Mouse (Mus musculus) heart, adult 11 months (tissue): Measurements from ENCODE around the gene Krt18.
"Not testable (repeated sequence)": the region's sequence is repeated elsewhere in the genome, so short reads cannot be mapped to it uniquely, and the experiment has no call there.

Source experiments
- DNase-seq: peaks from one replicate; pipeline ENCODE4 v3.0.0; 2022

Krt18 gene

GRCm38 (mm10) chr15:102028040-102028439, at the start of gene Krt18:
TSS of gene Krt18 (plus strand) at chr15:102028180.
- no peak for DNase-seq

GRCm38 (mm10) chr15:101980849-101981248, 47.1 kb upstream of the Krt18 start:
- DNase-seq: peak; percentile 93

- peak; percentile 92 for DNase-seq
Measured at GRCm38 (mm10) chr15:101983315-101983948, 44.5 kb upstream of the Krt18 start.

- DNase-seq: peak; percentile 99
Measured at GRCm38 (mm10) chr15:101983949-101984601, 43.9 kb upstream of the Krt18 start.

GRCm38 (mm10) chr15:101984746-101985145, 43.2 kb upstream of the Krt18 start:
- DNase-seq: no peak

- DNase-seq: peak; percentile 97
Measured at GRCm38 (mm10) chr15:101988119-101988518, 39.9 kb upstream of the Krt18 start.

GRCm38 (mm10) chr15:101988714-101989113, 39.3 kb upstream of the Krt18 start:
- DNase-seq: no peak

GRCm38 (mm10) chr15:101990946-101991345, 37.0 kb upstream of the Krt18 start:
- DNase-seq: no peak

- DNase-seq: no peak
Measured at GRCm38 (mm10) chr15:101994365-101994764, 33.6 kb upstream of the Krt18 start.

GRCm38 (mm10) chr15:101995484-101996236, 32.3 kb upstream of the Krt18 start:
- no peak for DNase-seq

- not testable (repeated sequence) for DNase-seq
Measured at GRCm38 (mm10) chr15:101996450-101997078, 31.4 kb upstream of the Krt18 start.

GRCm38 (mm10) chr15:101999156-101999555, 28.8 kb upstream of the Krt18 start:
- DNase-seq: no peak

- DNase-seq: no peak
Measured at GRCm38 (mm10) chr15:101999676-102000335, 28.2 kb upstream of the Krt18 start.

GRCm38 (mm10) chr15:102002646-102003488, 25.1 kb upstream of the Krt18 start:
- DNase-seq: peak; percentile 93

- no peak for DNase-seq
Measured at GRCm38 (mm10) chr15:102003516-102003915, 24.5 kb upstream of the Krt18 start.

- DNase-seq: no peak
Measured at GRCm38 (mm10) chr15:102004189-102004588, 23.8 kb upstream of the Krt18 start, which contains the start of gene Krt8. TSS of gene Krt8 (minus strand) at chr15:102004482.

- no peak for DNase-seq
Measured at GRCm38 (mm10) chr15:102005290-102005689, 22.7 kb upstream of the Krt18 start.

- no peak for DNase-seq
Measured at GRCm38 (mm10) chr15:102006317-102006716, 21.7 kb upstream of the Krt18 start.

- DNase-seq: no peak
Measured at GRCm38 (mm10) chr15:102007097-102008069, 20.6 kb upstream of the Krt18 start.

GRCm38 (mm10) chr15:102010569-102011245, 17.3 kb upstream of the Krt18 start:
- peak; percentile 93 for DNase-seq
